Mouse (Mus musculus): Measurements from ENCODE around the gene Prps1l3.
"Not testable (repeated sequence)": the region's sequence is repeated elsewhere in the genome, so short reads cannot be mapped to it uniquely, and the experiment has no call there.

Prps1l3 gene

GRCm38 (mm10) chr12:57230192-57230706 lies at the start of gene Prps1l3, which contains the start of gene Mipol1:
TSS of gene Prps1l3 (plus strand) at chr12:57230412.
TSS of gene Mipol1 (plus strand) at chr12:57230427.
- CTCF ChIA-PET: no interaction called here

- CTCF ChIA-PET: interaction anchor here (0.5 kb wide), 1 partner anchor 494 kb away, joined by 3 read pairs; no protein-coding TSS in a partner anchor
These were observed 45.6 kb upstream of the Prps1l3 start for GRCm38 (mm10) chr12:57184401-57185147.

GRCm38 (mm10) chr12:57185475-57185874 lies 44.7 kb upstream of the Prps1l3 start:
- CTCF ChIA-PET: no interaction called here

GRCm38 (mm10) chr12:57186126-57186525 lies 44.1 kb upstream of the Prps1l3 start:
- CTCF ChIA-PET: no interaction called here

GRCm38 (mm10) chr12:57187032-57187431 lies 43.2 kb upstream of the Prps1l3 start:
- CTCF ChIA-PET: no interaction called here

- CTCF ChIA-PET: no interaction called here
These were observed 35.6 kb upstream of the Prps1l3 start for GRCm38 (mm10) chr12:57194609-57195008.

- CTCF ChIA-PET: no interaction called here
These were observed 34.0 kb upstream of the Prps1l3 start for GRCm38 (mm10) chr12:57196286-57196607.

- CTCF ChIA-PET: no interaction called here
These were observed 33.4 kb upstream of the Prps1l3 start for GRCm38 (mm10) chr12:57196608-57197362.

GRCm38 (mm10) chr12:57197363-57198026 lies 32.7 kb upstream of the Prps1l3 start, which contains the start of gene Slc25a21:
TSS of gene Slc25a21 (minus strand) at chr12:57197472.
- CTCF ChIA-PET: interaction anchor here (0.6 kb wide), 1 partner anchor 64 kb away, joined by 3 read pairs; no protein-coding TSS in a partner anchor

- CTCF ChIA-PET: interaction anchor here (0.6 kb wide), 1 partner anchor 63 kb away, joined by 3 read pairs; no protein-coding TSS in a partner anchor
These were observed 31.9 kb upstream of the Prps1l3 start for GRCm38 (mm10) chr12:57198269-57198668.

GRCm38 (mm10) chr12:57199427-57199826 lies 30.8 kb upstream of the Prps1l3 start:
- CTCF ChIA-PET: no interaction called here

GRCm38 (mm10) chr12:57201901-57202300 lies 28.3 kb upstream of the Prps1l3 start:
- CTCF ChIA-PET: no interaction called here

- CTCF ChIA-PET: no interaction called here
These were observed 25.8 kb upstream of the Prps1l3 start for GRCm38 (mm10) chr12:57204276-57204851.

GRCm38 (mm10) chr12:57211353-57212311 lies 18.6 kb upstream of the Prps1l3 start:
- CTCF ChIA-PET: no interaction called here

GRCm38 (mm10) chr12:57212463-57212862 lies 17.7 kb upstream of the Prps1l3 start:
- CTCF ChIA-PET: not testable (repeated sequence)

- CTCF ChIA-PET: no interaction called here
These were observed 3.8 kb upstream of the Prps1l3 start for GRCm38 (mm10) chr12:57226411-57226810.

- CTCF ChIA-PET: no interaction called here
These were observed 2.4 kb upstream of the Prps1l3 start for GRCm38 (mm10) chr12:57227776-57228175.

- CTCF ChIA-PET: no interaction called here
These were observed 509 bp upstream of the Prps1l3 start for GRCm38 (mm10) chr12:57229703-57230102.

- CTCF ChIA-PET: no interaction called here
These were observed 1.1 kb downstream of the Prps1l3 start for GRCm38 (mm10) chr12:57231085-57231875.

- CTCF ChIA-PET: no interaction called here
These were observed 3.2 kb downstream of the Prps1l3 start for GRCm38 (mm10) chr12:57233386-57233785.

Data from spleen, embryonic (tissue).